Mouse (Mus musculus) lung, postnatal 0 days (tissue): ENCODE data around the gene Ctdnep1. TPM values are rescaled to one million over a fixed set of nuclear protein-coding genes. Genes with fewer than 3 reads are reported as not detected.

ENCODE experiments used
- ATAC-seq: fragments of 200-750 bp; cut with Nextera tagmentation; 2 replicates; pipeline ENCODE4 v1.8.0; 2017; ENCODE audit warnings: moderate library complexity
- DNase-seq: peaks from one replicate; pipeline ENCODE4 v3.0.0-alpha.2; 2016; ENCODE audit warnings: low spot score
- H3K27ac ChIP-seq: fragments of 300-500 bp; sonication (generic); 2 replicates; pipeline ENCODE4 v1.5.1; 2014; ENCODE audit warnings: antibody characterized with exemption, mild to moderate bottlenecking, low read length, mixed read lengths
- H3K27me3 ChIP-seq: fragments of 300-500 bp; sonication (generic); replicated peaks from 2 replicates; pipeline ENCODE4 v1.6.1; 2014; ENCODE audit warnings: low read length, mixed read lengths; ENCODE audit not compliant: insufficient read depth
- H3K36me3 ChIP-seq: fragments of 300-500 bp; sonication (generic); 2 replicates; pipeline ENCODE4 v1.6.1; 2014; ENCODE audit warnings: low read length, mixed read lengths; ENCODE audit not compliant: insufficient read depth
- H3K4me1 ChIP-seq: fragments of 300-500 bp; sonication (generic); 2 replicates; pipeline ENCODE4 v1.6.1; 2014; ENCODE audit warnings: antibody characterized with exemption, low read depth, low read length, mixed read lengths; ENCODE audit not compliant: insufficient read depth
- H3K4me2 ChIP-seq: fragments of 300-500 bp; sonication (generic); replicated peaks from 2 replicates; pipeline ENCODE4 v1.6.1; 2014; ENCODE audit warnings: low read depth, mild to moderate bottlenecking, low read length, moderate library complexity, mixed read lengths
- H3K4me3 ChIP-seq: fragments of 300-500 bp; sonication (generic); 2 replicates; pipeline ENCODE4 v1.5.1; 2014; ENCODE audit warnings: low read depth, low read length
- H3K9ac ChIP-seq: fragments of 300-500 bp; sonication (generic); replicated peaks from 2 replicates; pipeline ENCODE4 v1.6.1; 2014; ENCODE audit warnings: low read depth, mild to moderate bottlenecking
- H3K9me3 ChIP-seq: fragments of 300-500 bp; sonication (generic); 2 replicates; pipeline ENCODE4 v1.6.1; 2016; ENCODE audit warnings: low read length, mixed read lengths
- CTCF ChIP-seq: IDR thresholded peaks from 2 replicates; pipeline ENCODE4 v1.5.1; 2016; ENCODE audit warnings: antibody characterized with exemption, mild to moderate bottlenecking
- EP300 ChIP-seq: IDR thresholded peaks from 2 replicates; pipeline ENCODE4 v1.6.1; 2016; ENCODE audit warnings: antibody characterized with exemption, mild to moderate bottlenecking, control low read depth
- WGBS: fragments of 180-500 bp; shearing (Covaris S2); extraction: QIAGEN DNeasy Blood & Tissue Kit; methylation state at CpG from one replicate; pipeline ENCODE4 v1.1.7; 2014; 5-methylcytosine and 5-hydroxymethylcytosine counted together
- polyA plus RNA-seq: library from polyadenylated mRNA; unstranded; fragments of >200 nt; fragmentation: Nextera tagmentation; extraction: Ambion mirVana; gene quantifications from 2 replicates; pipeline ENCODE4 v1.2.1, GENCODE M21; 2015

Gene Ctdnep1
- polyA plus RNA-seq, 1 experiment from 2014 or later, result 24.7 TPM

DNA sequence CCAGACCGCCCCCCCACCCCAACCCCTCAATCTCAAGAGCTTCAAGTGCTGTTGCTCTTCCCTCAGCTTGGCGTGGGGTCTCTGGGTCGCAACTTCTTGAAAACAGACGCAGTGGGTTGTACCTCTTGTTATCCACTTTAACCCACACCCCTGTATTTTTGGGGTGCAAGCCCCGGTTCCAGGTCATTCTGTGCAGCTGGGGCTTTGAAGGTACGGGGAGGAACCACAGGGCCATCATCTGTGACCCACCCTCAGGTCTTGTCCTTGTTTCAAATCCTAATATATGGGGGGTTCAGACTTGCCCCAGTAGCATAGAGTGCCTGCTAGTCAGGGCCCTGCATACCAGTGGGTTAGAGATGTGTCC lies 43.2 kb downstream of the Ctdnep1 start:
- no peaks in the 10 kb centered on the region for H3K36me3 ChIP-seq
- DNase-seq, result no peak
- H3K4me3 ChIP-seq, result peak overlapping the region; percentile 6; the same call in 1 of the 2 replicates
- ATAC-seq, result no peak
- H3K4me2 ChIP-seq, result peak overlapping the region; percentile 40
- H3K27ac ChIP-seq, result no peak overlapping the region
- WGBS, result 18% methylated on average over 6 of the region's 6 CpGs
- H3K27me3 ChIP-seq, result no peaks in the 10 kb centered on the region
- H3K4me1 ChIP-seq, result peaks cover 10% of the 10 kb centered on the region; the same call in 1 of the 2 replicates
- no peaks in the 10 kb centered on the region for H3K9me3 ChIP-seq
- TF ChIP-seq CTCF (no peak), EP300 (no peak)
- no peak overlapping the region for H3K9ac ChIP-seq

DNA sequence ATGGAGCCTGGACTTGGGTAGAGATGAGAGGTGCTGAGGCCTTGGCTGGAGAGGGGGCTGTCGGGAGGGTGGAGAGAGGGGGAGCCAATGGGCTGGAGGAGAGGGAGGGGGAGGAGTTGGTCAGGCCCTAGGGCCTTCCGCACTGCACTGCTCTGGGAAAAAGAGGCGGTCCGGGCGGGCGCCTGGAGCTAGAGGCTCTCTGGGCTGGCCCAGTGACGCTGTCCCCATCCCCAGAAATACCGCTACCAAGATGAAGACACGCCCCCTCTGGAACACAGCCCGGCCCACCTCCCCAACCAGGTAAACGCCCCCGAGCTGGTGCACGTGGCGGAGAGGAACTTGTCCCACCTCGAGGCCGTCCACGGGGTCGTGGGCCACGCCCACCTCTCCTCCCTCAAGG lies 45.7 kb downstream of the Ctdnep1 start:
- Histone ChIP-seq H3K27ac (0 out of 2 replicates have a peak overlapping the region, but pooled peaks have one; percentile 6), H3K27me3 (no peaks in the 10 kb centered on the region), H3K9me3 (no peaks in the 10 kb centered on the region), H3K4me2 (peak overlapping the region; percentile 30), H3K4me1 (peaks cover 7% of the 10 kb centered on the region; the same call in 1 of the 2 replicates), H3K36me3 (no peaks in the 10 kb centered on the region; the same call in 1 of the 2 replicates), H3K4me3 (no peak overlapping the region), H3K9ac (no peak overlapping the region)
- ATAC-seq (peak; percentile 54), DNase-seq (peak; percentile 70)
- WGBS, result 10% methylated on average over 17 of the region's 19 CpGs
- TF ChIP-seq EP300 (no peak), CTCF (no peak)

DNA sequence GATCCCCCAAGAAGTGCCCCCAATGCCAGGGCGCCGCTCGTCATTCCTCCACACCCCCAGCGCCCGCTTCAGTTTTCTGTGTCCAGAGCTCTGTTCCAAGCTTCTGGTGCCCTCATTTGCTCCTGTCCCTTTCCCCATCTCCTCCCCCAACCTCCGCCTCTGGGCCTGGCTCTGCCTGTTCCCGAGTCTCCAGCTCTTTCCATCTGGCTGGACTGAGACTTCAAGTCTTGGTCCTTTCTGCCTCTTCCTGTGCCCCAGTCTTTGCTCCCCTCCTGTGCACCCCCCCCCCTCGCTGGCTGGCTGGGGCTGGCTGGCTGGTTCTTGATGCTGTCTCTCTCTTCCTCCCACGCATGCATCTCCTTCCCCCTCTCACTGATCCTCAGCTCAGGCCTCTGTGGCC lies 46.4 kb downstream of the Ctdnep1 start:
- ATAC-seq (no peak), DNase-seq (no peak)
- H3K4me2 ChIP-seq, result no peak overlapping the region
- WGBS, result 49% methylated on average over 9 of the region's 9 CpGs
- no peaks in the 10 kb centered on the region for H3K27me3 ChIP-seq
- H3K4me1 ChIP-seq, result peaks cover 7% of the 10 kb centered on the region; the same call in 1 of the 2 replicates
- H3K27ac ChIP-seq, result 0 out of 2 replicates have a peak overlapping the region, but pooled peaks have one; percentile 6
- no peaks in the 10 kb centered on the region; the same call in 1 of the 2 replicates for H3K36me3 ChIP-seq
- no peaks in the 10 kb centered on the region for H3K9me3 ChIP-seq
- H3K4me3 ChIP-seq, result no peak overlapping the region
- no peak overlapping the region for H3K9ac ChIP-seq
- no peak for TF ChIP-seq EP300
- TF ChIP-seq CTCF, result no peak

DNA sequence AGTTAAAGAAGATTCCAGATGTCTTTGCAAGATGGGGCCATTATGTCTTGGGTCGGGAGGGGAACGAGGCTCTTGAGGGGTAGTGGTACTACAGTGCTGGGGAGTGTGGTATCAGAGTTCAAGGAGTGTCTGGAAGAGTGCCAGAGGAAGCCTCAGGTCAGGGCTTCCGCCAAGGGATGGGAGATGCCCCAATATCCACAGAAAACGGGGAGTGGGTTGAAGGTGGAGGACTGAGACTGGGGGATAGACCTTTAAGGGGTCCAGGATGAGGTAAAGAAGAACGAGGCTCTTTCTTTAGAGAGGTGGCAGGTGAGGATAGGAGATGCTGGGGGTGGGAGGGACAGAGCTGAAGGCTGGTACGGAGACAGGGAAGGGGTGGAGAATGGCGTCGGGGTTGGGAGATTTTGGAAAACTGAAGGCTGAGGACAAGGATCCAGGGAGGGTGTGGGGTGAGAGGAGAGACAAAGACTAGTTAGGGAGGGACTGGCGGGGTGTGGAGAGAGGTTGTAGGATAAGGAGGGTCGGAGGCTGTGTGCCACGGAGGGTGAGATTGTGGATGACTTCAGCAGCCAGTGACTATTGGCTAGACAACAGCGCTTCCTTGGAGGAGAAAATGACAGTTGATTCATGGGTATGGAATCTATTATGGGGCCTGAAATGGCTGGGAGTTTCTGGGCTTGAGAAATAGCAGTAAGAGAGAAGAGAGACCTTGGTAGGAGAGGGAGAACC lies 47.6 kb downstream of the Ctdnep1 start:
- TF ChIP-seq CTCF (no peak), EP300 (no peak)
- Histone ChIP-seq H3K27me3 (no peaks in the 10 kb centered on the region), H3K4me2 (peak overlapping the region; percentile 25), H3K36me3 (no peaks in the 10 kb centered on the region; the same call in 1 of the 2 replicates), H3K9ac (no peak overlapping the region; the same call in 1 of the 2 replicates), H3K4me1 (peaks cover 7% of the 10 kb centered on the region; the same call in 1 of the 2 replicates), H3K9me3 (no peaks in the 10 kb centered on the region), H3K4me3 (no peak overlapping the region), H3K27ac (no peak overlapping the region)
- WGBS, result 23% methylated on average over 12 of the region's 12 CpGs
- DNase-seq (peak; percentile 55), ATAC-seq (peak; percentile 28)

DNA sequence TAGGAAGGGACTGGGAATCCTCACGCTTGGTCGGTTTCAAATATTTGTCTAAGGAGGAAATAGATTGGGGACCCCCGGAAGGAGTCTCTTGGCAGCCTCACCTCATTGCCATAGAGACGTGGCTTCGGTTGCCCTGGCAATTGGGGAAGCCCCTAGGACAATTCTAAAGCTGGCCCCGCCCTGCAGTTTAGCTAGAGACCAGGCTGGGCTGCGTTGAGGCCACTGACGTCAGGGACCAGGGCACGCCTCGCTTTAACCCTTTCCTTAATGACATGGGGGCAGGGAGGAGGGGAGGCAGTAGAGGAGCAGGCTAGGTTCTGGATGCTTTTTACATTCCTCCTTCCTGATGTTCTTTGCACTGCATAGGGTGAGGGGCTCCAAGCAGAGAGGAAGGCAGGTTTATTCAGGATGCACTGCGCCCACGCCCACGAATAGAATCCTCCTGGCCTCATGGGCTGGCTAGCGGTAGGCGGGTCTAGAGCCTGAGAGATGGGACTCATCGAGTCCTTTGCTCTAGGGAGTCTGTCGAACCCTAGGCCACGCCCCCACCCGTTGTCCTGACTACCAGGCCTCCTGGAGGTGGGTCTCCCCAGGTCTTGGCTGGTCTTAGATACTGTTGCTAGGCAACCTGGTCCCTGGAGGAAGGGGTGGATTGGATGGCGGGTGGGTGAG lies 48.3 kb downstream of the Ctdnep1 start:
- Histone ChIP-seq H3K9ac (no peak overlapping the region; the same call in 1 of the 2 replicates), H3K9me3 (no peaks in the 10 kb centered on the region), H3K4me3 (no peak overlapping the region), H3K4me1 (peaks cover 7% of the 10 kb centered on the region; the same call in 1 of the 2 replicates), H3K4me2 (peak overlapping the region; percentile 25), H3K27ac (no peak overlapping the region), H3K27me3 (no peaks in the 10 kb centered on the region), H3K36me3 (no peaks in the 10 kb centered on the region; the same call in 1 of the 2 replicates)
- peak; percentile 81 for DNase-seq
- no peak for TF ChIP-seq EP300
- no peak for TF ChIP-seq CTCF
- ATAC-seq, result peak; percentile 78
- WGBS, result 3% methylated on average over 20 of the region's 20 CpGs

DNA sequence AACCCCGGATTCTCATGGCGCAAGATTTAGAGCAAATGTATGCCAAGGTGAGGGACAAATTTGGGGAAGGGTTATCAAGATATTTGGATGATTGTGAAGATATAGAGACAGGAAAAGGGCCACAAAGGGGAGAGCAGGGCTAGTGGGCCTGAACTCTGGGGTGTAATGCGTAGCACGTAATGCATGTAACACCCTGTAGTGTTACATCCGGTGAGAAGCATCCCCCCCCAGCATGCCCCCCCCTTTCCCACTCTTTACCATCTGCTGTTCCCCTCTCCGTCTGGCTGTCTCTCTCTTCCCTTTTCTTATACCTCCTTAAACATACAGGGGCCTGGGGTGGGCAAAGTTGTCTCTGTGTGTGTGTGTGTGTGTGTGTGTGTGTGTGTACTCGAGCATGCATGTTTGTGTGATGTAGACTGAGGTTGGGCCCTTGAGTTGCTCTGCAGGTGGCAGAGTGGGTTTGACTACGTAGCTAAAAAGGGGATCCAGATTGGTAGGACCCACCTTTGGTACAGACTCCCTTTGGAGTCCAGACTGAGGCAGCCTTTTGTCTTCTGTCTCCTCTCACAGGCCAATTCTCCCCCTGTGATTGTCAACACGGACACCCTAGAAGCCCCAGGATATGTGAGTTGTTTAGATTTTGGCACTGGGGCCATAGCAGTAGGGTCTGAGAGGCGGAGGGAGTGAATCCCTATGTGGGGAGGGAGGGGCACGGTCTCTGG lies 49.0 kb downstream of the Ctdnep1 start:
- H3K27ac ChIP-seq, result no peak overlapping the region
- DNase-seq (no peak), ATAC-seq (no peak)
- 40% methylated on average over 11 of the region's 11 CpGs for WGBS
- no peak overlapping the region for H3K9ac ChIP-seq
- H3K4me1 ChIP-seq, result peaks cover 7% of the 10 kb centered on the region; the same call in 1 of the 2 replicates
- no peaks in the 10 kb centered on the region; the same call in 1 of the 2 replicates for H3K36me3 ChIP-seq
- H3K9me3 ChIP-seq, result no peaks in the 10 kb centered on the region
- H3K27me3 ChIP-seq, result no peaks in the 10 kb centered on the region
- H3K4me2 ChIP-seq, result no peak overlapping the region
- H3K4me3 ChIP-seq, result no peak overlapping the region
- TF ChIP-seq EP300 (no peak), CTCF (no peak)
